Mouse (Mus musculus) forebrain, embryonic 15.5 days (tissue): ENCODE measurements around the gene Polm. TPM values are rescaled to one million over a fixed set of nuclear protein-coding genes. Genes with fewer than 3 reads are reported as not detected.
A peak's percentile ranks its signal among the peaks of the same experiment; 100 is the strongest.

ENCODE experiments used
- ATAC-seq: fragments of 200-750 bp; cut with Nextera tagmentation; replicated peaks from 2 replicates; pipeline ENCODE4 v1.8.0; 2017; ENCODE audit warnings: mild to moderate bottlenecking, moderate TSS enrichment, moderate library complexity
- H3K27ac ChIP-seq: fragments of 300-500 bp; sonication (generic); replicated peaks from 2 replicates; pipeline ENCODE4 v1.5.1; 2015; ENCODE audit warnings: mild to moderate bottlenecking, inconsistent platforms
- H3K27me3 ChIP-seq: fragments of 300-500 bp; sonication (generic); 2 replicates; pipeline ENCODE4 v1.6.1; 2015; ENCODE audit warnings: inconsistent platforms
- H3K36me3 ChIP-seq: fragments of 300-500 bp; sonication (generic); 2 replicates; pipeline ENCODE4 v1.6.1; 2015; ENCODE audit warnings: mild to moderate bottlenecking, inconsistent platforms
- H3K4me1 ChIP-seq: fragments of 300-500 bp; sonication (generic); 2 replicates; pipeline ENCODE4 v1.6.1; 2015; ENCODE audit warnings: inconsistent platforms
- H3K4me2 ChIP-seq: fragments of 300-500 bp; sonication (generic); replicated peaks from 2 replicates; pipeline ENCODE4 v1.6.1; 2015; ENCODE audit warnings: mild to moderate bottlenecking, inconsistent platforms
- H3K4me3 ChIP-seq: fragments of 300-500 bp; sonication (generic); 2 replicates; pipeline ENCODE4 v1.5.1; 2015; ENCODE audit warnings: mild to moderate bottlenecking, inconsistent platforms
- H3K9ac ChIP-seq: fragments of 300-500 bp; sonication (generic); replicated peaks from 2 replicates; pipeline ENCODE4 v1.6.1; 2015; ENCODE audit warnings: mild to moderate bottlenecking, inconsistent platforms
- H3K9me3 ChIP-seq: fragments of 300-500 bp; sonication (generic); 2 replicates; pipeline ENCODE4 v1.6.1; 2016; ENCODE audit warnings: inconsistent platforms
- WGBS: fragments of 180-500 bp; shearing (Covaris S2); methylation state at CpG from one replicate; pipeline ENCODE4 v1.1.7; 2015; ENCODE audit warnings: mixed read lengths; 5-methylcytosine and 5-hydroxymethylcytosine counted together
- polyA plus RNA-seq: library from polyadenylated mRNA; unstranded; fragments of >200 nt; fragmentation: Nextera tagmentation; extraction: Ambion mirVana; gene quantifications from 2 replicates; pipeline ENCODE4 v1.2.1, GENCODE M21; 2015

Gene Polm
- polyA plus RNA-seq, 1 experiment from 2014 or later: 7.0 TPM

GRCm38 (mm10) chr11:5801511-5801910 lies 36.3 kb downstream of the Polm start:
- Histone ChIP-seq H3K27me3 (no peaks in the 10 kb centered on the region), H3K9ac (no peak overlapping the region), H3K27ac (no peak overlapping the region), H3K4me2 (no peak overlapping the region), H3K36me3 (peaks cover 46% of the 10 kb centered on the region), H3K9me3 (no peaks in the 10 kb centered on the region), H3K4me3 (no peak overlapping the region), H3K4me1 (no peaks in the 10 kb centered on the region)
- WGBS: 95% methylated on average over 16 of the region's 16 CpGs
- ATAC-seq: no peak

GRCm38 (mm10) chr11:5799621-5800490 lies 38.0 kb downstream of the Polm start:
- no peak overlapping the region for H3K4me3 ChIP-seq
- H3K9me3 ChIP-seq: no peaks in the 10 kb centered on the region
- H3K9ac ChIP-seq: no peak overlapping the region
- H3K4me1 ChIP-seq: no peaks in the 10 kb centered on the region
- 88% methylated on average over 17 of the region's 17 CpGs for WGBS
- no peaks in the 10 kb centered on the region for H3K27me3 ChIP-seq
- peaks cover 62% of the 10 kb centered on the region for H3K36me3 ChIP-seq
- no peak for ATAC-seq
- H3K4me2 ChIP-seq: no peak overlapping the region
- H3K27ac ChIP-seq: no peak overlapping the region

- Histone ChIP-seq H3K4me1 (no peaks in the 10 kb centered on the region), H3K36me3 (peaks cover 79% of the 10 kb centered on the region), H3K9me3 (no peaks in the 10 kb centered on the region), H3K4me2 (no peak overlapping the region), H3K4me3 (no peak overlapping the region), H3K9ac (no peak overlapping the region), H3K27ac (no peak overlapping the region), H3K27me3 (no peaks in the 10 kb centered on the region)
- 92% methylated on average over 5 of the region's 5 CpGs for WGBS
- ATAC-seq: no peak
Observed at GRCm38 (mm10) chr11:5797928-5798327, 39.9 kb downstream of the Polm start.

GRCm38 (mm10) chr11:5797371-5797770 lies 40.4 kb downstream of the Polm start:
- Histone ChIP-seq H3K36me3 (peaks cover 85% of the 10 kb centered on the region), H3K9me3 (no peaks in the 10 kb centered on the region), H3K4me3 (no peak overlapping the region), H3K4me2 (no peak overlapping the region), H3K9ac (no peak overlapping the region), H3K27ac (no peak overlapping the region), H3K27me3 (no peaks in the 10 kb centered on the region), H3K4me1 (no peaks in the 10 kb centered on the region)
- ATAC-seq: no peak
- WGBS: 75% methylated on average over 11 of the region's 11 CpGs

GRCm38 (mm10) chr11:5796939-5797338 lies 40.9 kb downstream of the Polm start:
- H3K4me1 ChIP-seq: no peaks in the 10 kb centered on the region
- no peak overlapping the region for H3K27ac ChIP-seq
- no peak overlapping the region for H3K4me3 ChIP-seq
- no peak for ATAC-seq
- no peaks in the 10 kb centered on the region for H3K9me3 ChIP-seq
- H3K27me3 ChIP-seq: no peaks in the 10 kb centered on the region
- WGBS: 87% methylated on average over 15 of the region's 15 CpGs
- no peak overlapping the region for H3K9ac ChIP-seq
- peaks cover 89% of the 10 kb centered on the region for H3K36me3 ChIP-seq
- H3K4me2 ChIP-seq: no peak overlapping the region

GRCm38 (mm10) chr11:5795706-5796105 lies 42.1 kb downstream of the Polm start:
- no peak overlapping the region for H3K9ac ChIP-seq
- ATAC-seq: peak; percentile 55
- H3K27ac ChIP-seq: peak overlapping the region; percentile 45; the same call in 1 of the 2 replicates
- H3K36me3 ChIP-seq: peaks cover 86% of the 10 kb centered on the region
- H3K9me3 ChIP-seq: no peaks in the 10 kb centered on the region
- WGBS: 77% methylated on average over 7 of the region's 7 CpGs
- H3K4me2 ChIP-seq: no peak overlapping the region
- H3K4me1 ChIP-seq: 0 out of 2 replicates have a peak, but pooled peaks cover under 1% of the 10 kb centered on the region
- no peak overlapping the region for H3K4me3 ChIP-seq
- H3K27me3 ChIP-seq: no peaks in the 10 kb centered on the region

GRCm38 (mm10) chr11:5795290-5795689 lies 42.5 kb downstream of the Polm start:
- peak overlapping the region; percentile 45; the same call in 1 of the 2 replicates for H3K27ac ChIP-seq

GRCm38 (mm10) chr11:5790431-5790830 lies 47.4 kb downstream of the Polm start:
- Histone ChIP-seq H3K9me3 (no peaks in the 10 kb centered on the region), H3K4me3 (no peak overlapping the region), H3K27ac (no peak overlapping the region), H3K4me2 (no peak overlapping the region), H3K9ac (no peak overlapping the region), H3K4me1 (peaks cover 27% of the 10 kb centered on the region), H3K36me3 (peaks cover 35% of the 10 kb centered on the region), H3K27me3 (no peaks in the 10 kb centered on the region)
- WGBS: 97% methylated on average over 1 of the region's 1 CpGs
- no peak for ATAC-seq

More at GRCm38 (mm10) chr11:5795290-5795689, 42.5 kb downstream of the Polm start:
- Histone ChIP-seq H3K4me3 (no peak overlapping the region), H3K4me1 (0 out of 2 replicates have a peak, but pooled peaks cover 4% of the 10 kb centered on the region), H3K36me3 (peaks cover 82% of the 10 kb centered on the region), H3K9me3 (no peaks in the 10 kb centered on the region), H3K27me3 (no peaks in the 10 kb centered on the region), H3K9ac (no peak overlapping the region), H3K4me2 (no peak overlapping the region)
- no peak for ATAC-seq
- 87% methylated on average over 9 of the region's 9 CpGs for WGBS

GRCm38 (mm10) chr11:5789754-5790333 lies 48.0 kb downstream of the Polm start:
- Histone ChIP-seq H3K27me3 (no peaks in the 10 kb centered on the region), H3K4me1 (peaks cover 27% of the 10 kb centered on the region), H3K27ac (no peak overlapping the region), H3K4me3 (peak overlapping the region; percentile 76; the same call in 1 of the 2 replicates), H3K9me3 (no peaks in the 10 kb centered on the region), H3K9ac (no peak overlapping the region), H3K36me3 (peaks cover 30% of the 10 kb centered on the region), H3K4me2 (0 out of 2 replicates have a peak overlapping the region, but pooled peaks have one; percentile 87)
- no peak for ATAC-seq
- 88% methylated on average over 3 of the region's 3 CpGs for WGBS

GRCm38 (mm10) chr11:5789071-5789753 lies 48.6 kb downstream of the Polm start:
- Histone ChIP-seq H3K4me2 (peak overlapping the region; percentile 87), H3K36me3 (peaks cover 24% of the 10 kb centered on the region), H3K9me3 (no peaks in the 10 kb centered on the region), H3K9ac (peak overlapping the region; percentile 81), H3K4me3 (peak overlapping the region; percentile 76), H3K27me3 (no peaks in the 10 kb centered on the region), H3K4me1 (peaks cover 27% of the 10 kb centered on the region), H3K27ac (peak overlapping the region; percentile 90)
- no peak for ATAC-seq
- 71% methylated on average over 6 of the region's 6 CpGs for WGBS

- Histone ChIP-seq H3K4me3 (peak within 1 kb of the TSS; percentile 76), H3K9ac (peak within 1 kb of the TSS; percentile 81), H3K27me3 (no peaks in the 10 kb centered on the region), H3K4me2 (peak within 1 kb of the TSS; percentile 87), H3K9me3 (no peaks in the 10 kb centered on the region), H3K36me3 (peaks cover 15% of the 10 kb centered on the region), H3K4me1 (peaks cover 27% of the 10 kb centered on the region), H3K27ac (peak within 1 kb of the TSS; percentile 90)
- WGBS: under 1% methylated on average over 74 of the region's 74 CpGs
- ATAC-seq: peak; percentile 98
Observed at GRCm38 (mm10) chr11:5788056-5789014, 49.5 kb downstream of the Polm start, which contains the start of gene Dbnl. Gene Dbnl (plus strand): TSS chr11:5788488.
